Mouse (Mus musculus) left cerebral cortex, adult 11 months (tissue): Measurements from ENCODE around the gene Ldlrap1.

ENCODE experiments used
- DNase-seq: peaks from one replicate; pipeline ENCODE4 v3.0.0; 2022; ENCODE audit warnings: low spot score

The Ldlrap1 gene

DNA sequence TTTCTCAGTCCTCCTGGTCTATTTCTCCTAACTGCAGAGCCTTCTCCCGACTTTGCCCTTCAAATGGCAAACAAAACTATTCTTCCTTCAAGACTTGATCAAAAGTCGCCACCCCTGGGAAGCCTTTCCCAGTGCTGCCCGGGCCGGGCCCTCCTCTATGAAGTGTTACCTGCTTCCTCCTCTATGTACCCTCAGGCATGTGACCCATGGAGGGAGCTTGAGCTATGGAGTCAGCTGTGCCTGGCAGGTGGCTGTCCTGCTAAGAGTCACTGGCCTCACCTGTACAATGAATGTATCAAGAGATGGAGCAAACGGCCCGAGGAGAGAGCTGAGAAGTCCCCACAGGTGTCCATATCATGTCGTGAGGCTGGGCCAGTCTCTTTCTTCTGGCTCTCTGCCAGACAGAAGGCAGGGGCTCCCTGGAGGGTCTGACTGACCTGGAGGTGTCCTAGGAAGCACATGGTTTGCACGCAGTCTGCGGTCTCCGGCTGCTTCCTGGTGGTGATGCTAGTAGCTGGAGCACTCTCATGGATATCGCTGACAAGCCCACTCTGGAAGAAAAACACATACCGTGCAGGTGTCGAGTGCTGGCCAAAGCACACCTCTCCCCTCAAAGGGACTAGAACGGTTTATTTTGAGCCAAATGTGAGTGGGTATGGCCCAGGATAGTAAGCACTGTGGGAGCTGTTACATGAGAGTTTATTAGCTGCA, 7.6 kb upstream of the Ldlrap1 start:
- no peak for DNase-seq

DNA sequence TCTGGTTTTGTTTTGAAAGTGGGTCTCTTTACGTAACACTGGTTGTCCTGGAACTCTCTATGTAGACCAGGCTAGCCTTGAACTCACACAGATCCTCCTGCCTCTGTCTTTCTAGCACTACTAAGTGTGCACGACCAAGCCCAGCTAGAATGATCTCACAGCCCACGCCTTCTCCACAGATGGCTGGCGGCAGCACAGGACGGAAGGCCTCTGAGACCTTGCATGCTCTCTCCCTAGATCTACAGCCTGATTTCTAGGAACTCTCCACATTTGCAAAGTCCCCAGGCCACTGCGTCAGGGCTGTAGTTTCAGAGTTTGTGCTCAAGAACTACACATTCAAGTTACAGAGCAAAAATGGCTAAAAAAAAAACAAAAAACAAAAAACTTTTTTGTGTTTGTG, 6.3 kb upstream of the Ldlrap1 start:
- DNase-seq = no peak

DNA sequence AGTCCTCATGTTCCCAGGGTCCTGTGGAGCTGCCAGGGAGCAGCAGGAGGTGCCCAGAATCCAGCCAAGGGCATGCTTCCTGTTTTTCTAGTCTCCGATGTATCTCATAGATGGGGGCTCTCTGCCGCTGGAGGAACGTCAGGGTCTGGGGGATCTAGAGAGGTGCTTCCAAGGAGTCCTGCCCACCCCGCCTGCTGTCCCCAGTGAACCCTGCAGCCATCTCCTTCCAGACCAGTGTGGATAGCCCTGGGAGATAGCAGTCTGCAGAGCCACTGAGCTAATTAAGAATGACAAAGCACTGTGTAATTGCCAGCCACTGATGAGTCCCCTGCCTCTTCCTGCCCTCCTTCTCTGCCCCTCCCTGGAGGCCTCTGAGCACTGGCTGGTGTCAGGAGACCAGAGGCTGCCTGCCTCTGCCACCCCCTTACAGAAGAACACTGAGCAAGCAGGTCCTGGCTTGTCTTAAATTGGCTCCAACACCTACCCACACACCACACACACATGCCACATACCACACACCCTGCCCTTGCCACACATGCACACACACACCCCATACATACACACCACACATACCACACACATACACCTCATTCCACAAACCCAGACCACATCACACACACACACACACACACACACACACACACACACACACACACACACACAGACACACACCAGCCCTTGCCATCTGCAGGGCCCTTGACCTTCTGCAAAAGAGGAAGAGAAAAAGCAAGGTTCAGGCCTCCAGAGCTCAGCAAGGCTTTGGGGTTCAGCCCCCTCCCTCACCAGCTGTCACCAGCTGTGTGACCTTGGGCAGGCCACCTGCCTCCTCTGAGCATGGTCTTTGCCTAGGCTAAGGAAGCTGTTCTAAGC, 5.2 kb upstream of the Ldlrap1 start:
- DNase-seq = no peak

DNA sequence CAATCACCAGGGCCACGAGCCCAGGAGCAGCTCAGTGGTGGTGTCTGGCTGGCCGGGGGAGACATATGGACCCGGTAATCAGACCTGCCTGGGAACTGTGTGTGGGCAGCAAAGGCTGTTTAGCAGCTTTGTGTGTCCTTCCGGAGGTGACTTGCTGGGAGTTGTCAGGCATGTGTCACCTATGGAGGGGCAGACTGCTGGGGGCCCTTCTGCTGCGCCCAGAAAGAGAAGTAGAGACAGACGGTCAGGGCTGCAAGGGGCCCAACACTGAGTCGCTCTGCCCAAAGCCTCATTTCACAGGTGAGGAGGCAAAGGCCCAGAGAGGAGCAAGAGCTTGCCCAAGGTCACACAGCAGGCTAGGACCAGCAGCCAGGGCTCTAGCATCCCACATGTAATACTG, 2.1 kb upstream of the Ldlrap1 start:
- DNase-seq = no peak

DNA sequence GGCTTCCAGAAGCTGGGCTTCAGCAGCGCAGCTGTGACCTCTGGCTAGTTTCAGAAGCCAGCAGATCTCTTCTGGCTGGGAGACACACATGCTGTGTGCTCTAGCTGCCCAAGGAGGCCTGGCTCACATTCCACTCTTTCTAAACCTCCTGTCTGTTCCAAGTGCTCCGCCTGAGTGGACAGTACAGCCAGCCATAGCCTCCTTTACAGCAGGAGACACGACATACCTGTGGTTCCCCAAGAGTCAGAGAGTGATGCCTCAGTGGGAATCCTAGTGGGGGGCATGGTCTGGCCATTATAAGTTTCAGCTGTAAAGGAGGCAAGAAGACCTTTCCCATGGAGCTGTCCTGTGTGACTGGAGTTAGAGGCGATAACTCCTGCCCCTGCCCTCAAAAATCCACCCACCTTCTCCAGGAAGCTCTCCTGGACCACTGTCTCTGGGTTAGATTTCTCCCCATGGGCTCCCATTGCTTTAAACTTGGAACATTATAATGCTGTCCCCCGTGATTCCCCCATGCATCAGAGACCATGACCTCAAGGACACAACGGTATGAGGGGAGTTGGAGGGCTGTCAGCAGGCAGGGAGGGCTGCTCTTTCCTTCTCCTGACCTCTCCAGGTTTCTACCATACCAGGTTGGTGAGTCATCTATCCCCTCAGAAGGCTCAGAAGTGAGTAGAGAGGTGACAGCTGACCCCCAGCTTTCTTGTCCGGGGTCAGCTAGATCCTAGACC, 1.4 kb upstream of the Ldlrap1 start:
- no peak for DNase-seq

DNA sequence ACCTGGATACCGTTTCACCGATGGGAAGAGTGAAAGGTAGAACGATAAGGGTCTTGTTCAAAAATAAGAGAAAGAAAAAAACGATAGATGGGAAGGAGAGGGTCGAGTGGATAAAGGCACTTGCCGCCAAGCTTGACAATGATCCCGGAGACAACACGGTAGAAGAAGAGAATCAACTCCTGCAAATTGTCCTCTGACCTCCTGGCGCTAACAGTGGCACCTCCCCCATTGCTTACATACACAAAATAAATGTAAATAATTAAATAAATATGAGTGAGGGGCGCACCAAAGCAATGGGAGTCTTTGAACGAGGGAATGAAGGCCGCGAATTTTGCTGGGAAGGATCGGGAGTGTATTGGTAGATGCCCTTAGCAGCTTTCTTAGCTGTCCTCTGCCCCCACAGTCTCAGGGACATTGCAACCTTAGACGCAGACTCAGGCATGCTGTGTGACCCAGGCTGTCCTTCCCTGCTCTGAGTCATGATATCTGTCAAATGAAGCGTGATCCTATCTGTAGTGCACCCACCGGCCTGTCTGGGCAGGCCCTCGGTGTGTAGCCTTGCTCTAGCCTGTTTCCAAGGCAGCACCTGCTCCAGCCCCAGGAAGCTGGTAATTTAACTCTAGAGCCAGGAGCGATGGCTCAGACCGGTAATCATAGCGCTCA, 533 bp upstream of the Ldlrap1 start:
- DNase-seq = no peak

DNA sequence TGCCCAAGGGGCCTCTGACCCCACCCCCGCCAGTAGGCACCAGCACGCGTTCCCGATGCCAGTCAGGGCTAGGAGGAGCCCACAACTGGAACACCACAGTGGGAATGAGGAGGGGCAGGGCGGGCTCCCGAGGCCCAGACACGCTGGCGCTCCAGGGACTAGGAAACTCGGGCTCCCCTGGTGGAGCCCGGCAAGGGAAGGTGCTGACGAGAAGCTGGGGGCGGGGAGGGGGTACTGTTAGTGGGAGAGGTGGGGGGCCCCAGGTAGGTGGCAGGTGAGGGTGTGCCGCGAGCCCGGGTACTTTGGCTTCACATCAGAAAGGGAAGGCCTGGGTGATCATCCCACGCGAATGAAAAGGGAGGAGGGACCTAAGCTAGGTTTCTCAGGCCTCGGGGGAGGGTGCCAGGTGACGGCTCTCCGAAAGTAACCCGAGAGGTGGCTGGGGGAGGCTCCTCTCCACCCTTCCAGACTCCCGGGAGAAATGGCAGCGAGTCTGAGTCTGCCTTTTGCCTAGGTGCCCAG, 859 bp downstream of the Ldlrap1 start:
- DNase-seq = no peak

DNA sequence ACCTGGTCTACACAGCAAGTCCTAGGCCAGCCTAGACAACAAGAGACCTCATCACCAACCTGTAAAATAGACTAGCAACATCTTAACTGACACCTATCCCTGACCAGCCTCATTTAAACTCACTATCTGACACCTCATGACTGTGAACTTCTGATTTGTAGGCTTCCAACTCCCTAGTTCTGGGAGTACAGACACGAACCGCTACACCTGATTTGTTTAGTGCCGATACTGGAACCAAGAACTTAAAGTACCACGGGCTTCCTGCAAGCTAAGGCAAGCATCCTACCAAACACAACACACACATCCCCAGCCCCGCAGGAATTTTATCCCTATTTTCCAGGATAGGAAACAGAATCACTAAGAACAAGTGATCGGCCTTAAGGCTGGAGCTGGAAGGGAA, 1.5 kb downstream of the Ldlrap1 start:
- no peak for DNase-seq

DNA sequence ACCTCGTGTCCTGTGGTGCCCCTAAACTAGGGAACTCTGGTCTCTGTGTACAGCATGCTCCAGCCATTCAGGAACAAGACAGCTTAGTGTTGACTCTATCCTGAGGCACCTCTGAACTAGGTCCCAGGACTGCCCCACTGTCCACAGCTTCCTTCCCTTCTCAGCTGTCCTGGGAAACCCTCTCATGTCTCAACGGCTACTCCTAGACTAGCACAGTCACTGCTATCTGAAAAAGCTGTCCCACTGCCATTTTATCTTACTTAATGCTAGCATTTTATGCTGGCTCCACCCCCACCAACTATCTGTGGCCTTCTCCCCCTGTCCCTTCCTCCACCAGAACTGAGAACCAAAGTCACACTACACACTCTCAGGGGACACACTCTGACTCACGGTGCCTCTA, 3.5 kb downstream of the Ldlrap1 start:
- no peak for DNase-seq

DNA sequence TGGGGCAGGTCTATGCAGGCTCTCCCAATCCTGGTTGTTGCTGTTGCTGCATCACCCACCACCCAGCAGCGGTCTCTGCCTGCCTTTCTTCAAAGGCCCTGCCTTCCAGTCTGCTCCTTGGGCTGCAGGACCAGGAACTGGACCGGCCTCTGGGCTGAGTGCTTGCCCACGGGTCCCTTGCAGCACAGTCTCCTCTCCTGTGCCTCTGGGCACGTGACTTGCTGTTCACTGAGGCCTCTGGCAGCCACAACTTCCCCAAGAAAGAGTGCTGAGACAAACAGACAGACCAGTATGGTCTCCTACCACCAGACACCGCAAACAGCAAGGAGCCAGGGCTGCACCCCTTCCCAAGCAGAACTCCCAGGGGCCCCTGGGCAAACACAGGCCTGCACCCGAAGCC, 5.5 kb downstream of the Ldlrap1 start:
- no peak for DNase-seq

DNA sequence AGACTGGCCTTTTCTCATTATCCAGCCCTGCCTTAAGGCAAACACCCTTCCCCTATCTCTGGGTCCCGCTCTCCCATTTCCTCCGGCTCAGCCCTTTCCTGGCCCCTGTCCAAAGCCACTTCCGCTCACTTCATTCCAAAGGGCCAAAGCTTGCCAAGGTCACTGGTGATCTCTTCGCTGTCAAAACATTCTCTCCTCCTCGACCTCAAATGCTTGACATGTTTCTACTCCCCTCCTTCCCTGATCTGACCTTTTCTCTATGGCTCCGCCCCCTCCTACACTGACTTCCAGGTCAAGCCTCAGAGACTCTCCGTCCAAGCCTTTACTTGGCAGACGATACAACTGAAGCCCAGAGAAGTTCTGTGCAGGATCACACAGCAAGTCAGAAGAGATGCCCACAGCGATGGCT, 7.0 kb downstream of the Ldlrap1 start:
- no peak for DNase-seq

DNA sequence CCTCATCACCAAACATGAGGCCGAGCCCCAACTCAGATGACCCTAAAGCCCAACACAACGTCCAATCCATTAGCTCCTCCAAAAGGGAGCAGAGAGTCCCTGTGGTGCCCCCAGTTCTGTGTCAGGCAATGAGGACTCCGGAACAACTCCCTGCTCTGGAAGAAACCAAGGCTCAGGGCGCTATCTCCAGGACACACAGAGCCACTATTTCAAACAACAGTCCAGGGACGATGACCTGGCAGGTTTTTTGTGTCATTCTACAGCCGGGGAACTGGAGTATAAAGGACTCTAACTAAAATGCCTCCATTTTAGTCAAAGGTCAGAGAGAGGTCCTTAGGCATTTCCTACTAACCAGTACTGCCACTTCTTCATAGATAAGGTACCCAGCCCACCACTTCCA, 7.5 kb downstream of the Ldlrap1 start:
- no peak for DNase-seq

DNA sequence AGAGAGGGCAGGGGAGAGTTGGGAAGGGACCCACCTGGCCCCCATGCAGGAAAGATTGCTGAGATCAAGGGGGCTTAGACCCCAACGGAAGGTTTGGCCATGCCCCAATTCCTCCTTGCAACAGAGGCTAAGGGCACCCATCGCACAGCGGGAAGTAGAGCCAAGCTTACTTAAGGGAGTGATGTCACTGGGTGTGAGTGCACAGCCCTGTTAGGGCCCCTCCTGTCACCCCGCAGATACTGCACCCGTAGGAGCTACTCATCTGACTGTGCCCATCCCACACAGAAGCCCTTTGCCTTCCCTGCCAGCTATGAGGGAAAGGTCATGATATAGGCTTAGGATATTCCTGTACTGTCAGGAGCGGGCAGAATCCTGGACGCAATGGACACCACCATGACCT, 8.3 kb downstream of the Ldlrap1 start:
- no peak for DNase-seq

DNA sequence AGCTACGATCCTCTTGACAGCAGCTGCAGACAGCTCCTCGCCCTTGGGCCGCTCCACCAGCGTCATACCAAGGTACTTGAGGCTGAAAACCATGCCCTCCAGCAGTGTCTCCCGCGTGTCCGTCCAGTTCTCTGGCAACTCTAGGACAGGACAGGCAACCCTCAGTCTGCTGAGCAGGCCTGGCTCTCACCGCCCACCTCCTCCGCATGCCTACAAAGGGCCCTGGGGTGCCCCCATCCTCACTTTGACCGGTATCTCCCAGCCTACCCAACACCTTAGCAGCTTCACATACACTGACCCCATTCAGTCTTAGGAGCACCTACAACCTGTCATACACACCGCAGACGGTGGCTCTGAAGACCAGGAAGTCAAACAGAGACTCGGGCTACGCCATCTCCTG, 8.9 kb downstream of the Ldlrap1 start:
- DNase-seq = no peak

DNA sequence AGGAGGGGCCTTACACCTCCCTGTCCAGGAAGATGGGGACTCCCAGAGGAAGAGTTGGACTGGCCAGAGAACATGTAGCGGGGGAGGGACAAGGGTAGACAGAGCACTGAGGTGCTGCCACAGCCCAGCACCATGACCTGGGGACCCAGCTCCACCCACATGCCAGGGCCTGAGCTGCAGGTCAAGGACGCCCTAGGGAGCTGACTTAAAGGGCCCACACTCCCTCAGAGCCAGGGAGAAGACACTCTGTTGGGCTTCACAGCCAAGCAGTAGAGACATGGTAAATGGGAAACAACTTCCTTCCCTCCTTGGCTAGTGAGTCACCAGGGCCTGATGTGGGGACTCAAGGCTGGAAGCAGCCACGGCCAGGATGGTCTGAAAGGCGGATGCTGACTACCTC, 9.5 kb downstream of the Ldlrap1 start:
- DNase-seq = no peak

DNA sequence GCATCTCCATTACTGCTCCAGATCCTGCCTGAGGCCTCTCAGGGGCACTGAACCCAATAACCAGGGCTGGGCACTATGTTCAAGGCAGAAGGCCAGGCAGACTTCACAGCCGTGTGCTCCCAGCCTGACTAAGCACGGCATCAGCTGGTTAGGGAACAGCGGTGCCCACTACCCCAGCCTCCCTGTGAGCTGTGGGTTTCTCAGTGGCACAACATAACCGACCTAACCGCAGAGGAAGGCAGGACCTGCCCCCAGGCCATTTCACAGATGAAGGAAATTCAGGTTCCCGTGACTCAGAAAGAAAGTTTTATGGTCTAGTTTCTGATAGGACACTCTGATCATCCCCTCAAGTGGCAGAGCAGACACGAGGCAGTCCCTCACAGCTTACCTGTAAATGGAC, 10.9 kb downstream of the Ldlrap1 start:
- no peak for DNase-seq

DNA sequence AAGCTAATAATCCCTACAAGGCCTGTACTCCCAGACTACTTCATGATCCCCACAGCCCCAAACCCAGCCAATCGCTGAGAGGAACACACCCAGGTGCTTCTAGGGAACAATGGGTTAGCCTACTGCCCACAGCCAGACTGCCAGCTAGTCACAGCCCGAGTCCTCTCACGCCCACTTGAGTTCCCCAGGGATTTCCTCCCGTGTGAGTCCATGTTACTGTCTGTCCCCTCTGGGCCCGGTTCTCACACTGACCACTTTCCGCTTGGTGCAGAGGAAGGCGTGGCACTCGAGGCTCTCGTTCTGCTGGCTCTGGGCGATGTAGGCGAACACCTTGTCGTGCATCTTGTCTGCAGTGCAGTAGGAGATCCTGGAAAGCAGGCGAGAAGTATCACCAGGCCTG, 12.9 kb downstream of the Ldlrap1 start:
- DNase-seq = no peak

DNA sequence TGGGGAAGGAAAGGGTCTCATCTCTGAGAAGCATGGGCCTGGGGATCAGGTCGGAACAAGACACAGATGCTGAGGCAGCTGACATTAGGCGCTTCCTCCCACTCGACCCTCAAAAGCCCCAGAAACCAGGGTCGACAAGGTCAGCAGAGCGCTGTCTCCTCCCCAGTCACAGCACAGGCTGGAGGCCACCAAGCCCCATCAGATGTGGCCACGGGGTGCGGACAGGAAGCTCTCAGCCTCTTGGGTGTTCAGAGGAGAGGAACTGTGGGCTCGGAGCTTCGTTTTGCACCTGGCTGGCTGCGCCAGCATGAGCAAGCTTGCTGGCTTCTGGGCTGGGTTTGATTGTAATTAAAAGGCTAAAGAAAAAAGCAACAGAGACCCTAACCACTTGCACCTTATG, 13.5 kb downstream of the Ldlrap1 start:
- no peak for DNase-seq

DNA sequence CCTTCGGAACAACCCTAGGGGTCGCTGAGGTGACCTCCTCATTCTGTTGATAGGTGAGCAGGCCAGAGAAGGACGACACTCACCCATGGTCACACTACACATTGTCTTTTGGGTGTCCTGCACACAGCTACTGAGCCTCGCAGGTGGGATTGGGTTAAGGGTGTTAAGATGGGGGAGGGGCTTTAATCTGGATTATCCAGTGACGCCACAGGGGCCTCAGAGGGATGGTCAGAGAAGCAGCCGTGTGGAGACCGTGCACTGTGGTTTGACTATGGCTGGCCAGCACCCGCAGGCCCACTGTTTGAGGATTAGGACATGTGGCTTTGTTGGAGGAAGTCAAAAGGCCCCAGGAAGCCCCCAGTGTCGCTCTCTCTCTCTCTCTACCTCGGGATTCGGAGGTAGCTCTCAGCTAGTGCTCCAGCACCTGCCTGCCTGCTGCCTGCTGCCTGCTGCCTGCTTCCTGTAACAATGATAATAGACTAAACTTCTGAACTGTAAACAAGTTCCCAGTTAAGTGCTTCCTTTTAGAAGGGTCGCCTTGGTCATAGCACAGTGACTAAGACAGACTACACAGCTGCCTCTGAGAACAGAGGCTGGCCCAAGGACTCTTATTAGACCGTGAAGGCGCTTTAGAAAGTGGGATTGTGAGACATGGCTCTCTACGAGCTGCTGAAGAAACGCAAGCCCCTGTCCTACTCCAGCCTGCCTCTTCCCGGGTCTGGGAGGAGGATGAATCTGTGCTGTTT, 14.1 kb downstream of the Ldlrap1 start:
- no peak for DNase-seq

DNA sequence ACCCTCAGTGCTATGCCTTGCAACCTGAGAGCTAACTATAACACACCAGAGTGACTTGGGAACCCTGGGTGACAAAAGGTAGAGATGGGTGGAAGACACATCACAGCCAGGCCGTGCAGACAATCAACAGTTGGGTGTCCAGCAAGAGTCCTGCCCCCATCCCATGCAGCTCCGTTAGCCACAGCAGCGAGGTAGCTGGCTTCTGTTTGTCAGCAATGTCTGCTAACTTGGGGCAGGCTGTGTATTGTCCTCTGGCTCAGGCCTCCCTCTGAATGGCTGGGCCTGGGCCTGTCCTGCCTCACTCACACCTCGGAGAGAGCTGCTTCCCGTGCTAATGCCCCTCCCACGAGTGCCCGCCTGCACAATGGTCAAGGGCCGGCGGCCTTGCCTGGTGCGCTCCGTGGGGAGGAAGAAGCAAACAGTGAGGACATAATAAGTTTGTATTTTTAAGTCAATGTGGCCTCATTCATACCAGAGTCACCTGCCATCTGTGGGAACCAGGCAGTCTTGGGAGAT, 14.9 kb downstream of the Ldlrap1 start:
- DNase-seq = no peak

DNA sequence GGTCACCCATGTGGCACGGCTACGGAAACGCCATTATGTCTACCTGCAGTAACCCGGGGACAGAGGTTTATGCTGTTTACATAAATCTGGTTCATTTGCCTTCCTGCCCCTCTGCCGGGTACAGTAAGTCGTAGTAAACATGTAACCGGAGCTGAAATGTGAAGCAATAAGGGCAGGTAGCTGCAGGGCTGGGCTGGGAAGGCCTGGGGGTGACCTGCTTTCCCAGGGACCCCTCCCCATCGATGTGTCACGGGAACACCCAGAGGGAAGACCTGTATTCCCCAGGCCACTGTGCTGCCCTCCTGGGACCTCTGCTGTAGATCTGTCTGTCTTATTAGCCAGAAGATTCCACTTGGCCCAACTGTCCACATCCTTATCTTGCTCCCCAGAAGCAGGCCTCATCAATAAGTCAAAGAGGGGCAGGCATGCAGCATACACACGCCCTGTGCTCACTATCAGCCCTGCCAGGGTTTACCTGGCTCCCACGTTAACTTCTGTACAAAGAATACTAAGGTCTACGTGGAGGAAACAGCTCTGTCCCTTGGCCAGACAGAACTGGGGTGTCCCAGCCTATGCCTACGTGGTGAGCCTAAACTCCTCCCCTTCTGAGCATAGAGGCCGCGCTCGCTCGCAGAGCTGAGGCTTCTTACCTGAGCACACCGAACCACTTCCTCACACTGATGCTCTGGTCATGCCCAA, 16.0 kb downstream of the Ldlrap1 start:
- DNase-seq = no peak
